Mouse (Mus musculus): ENCODE data around the gene Myo1g. TPM values are rescaled to one million over a fixed set of nuclear protein-coding genes. Genes with fewer than 3 reads are reported as not detected.

Gene Myo1g
- total RNA-seq, 2 experiments from 2014 or later = 1.2 to 1.4 TPM

DNA sequence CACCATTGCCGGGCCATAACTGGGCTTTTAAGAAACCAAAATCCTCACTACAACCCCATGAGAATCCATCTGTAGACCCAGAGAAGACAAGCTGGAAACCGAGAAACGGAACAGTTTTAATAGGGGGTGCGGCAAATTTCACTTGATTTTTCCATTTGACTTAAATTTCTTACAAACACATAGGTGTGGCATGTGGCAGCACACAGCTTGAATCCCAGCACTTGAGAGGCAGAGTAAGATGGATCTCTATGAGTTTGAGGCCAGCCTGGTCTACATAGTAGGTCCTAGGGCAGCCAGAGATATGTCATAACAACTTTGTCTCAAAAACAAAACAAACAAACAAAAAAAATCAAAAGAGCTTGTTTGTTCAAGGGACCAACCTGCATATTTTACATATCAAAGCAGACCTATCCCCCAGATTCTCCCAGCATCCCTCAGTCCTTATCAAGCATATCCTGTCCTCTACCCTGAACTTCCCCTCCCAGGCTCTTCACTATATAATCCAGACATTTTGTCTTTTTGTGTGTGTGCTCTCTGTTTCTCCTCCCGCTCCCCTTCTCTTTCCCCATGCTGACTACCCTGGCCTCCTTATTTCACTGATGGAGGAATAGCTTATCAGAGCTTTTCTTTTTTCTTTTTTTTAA is 32.6 kb downstream of the Myo1g start:
- no peak for DNase-seq

DNA sequence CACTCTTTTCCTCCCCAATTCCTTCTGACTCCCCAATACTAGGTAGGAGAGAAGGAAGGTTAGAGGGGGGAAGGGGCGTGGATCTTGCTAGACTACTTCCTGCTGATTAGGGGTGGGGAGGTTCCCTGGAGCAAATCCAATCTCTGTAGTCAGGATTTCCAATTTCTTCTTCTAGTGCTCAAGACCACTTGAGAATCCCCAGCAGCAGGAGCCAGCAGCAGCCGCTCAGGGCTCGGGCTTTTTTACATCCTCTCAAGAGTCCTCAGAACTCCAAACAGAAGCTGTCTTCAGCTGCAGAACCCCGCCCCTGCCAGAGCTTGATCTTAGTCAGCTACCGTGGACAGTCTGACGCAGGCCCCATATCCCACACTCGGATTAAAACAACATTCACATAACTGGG is 33.3 kb downstream of the Myo1g start:
- no peak for DNase-seq

DNA sequence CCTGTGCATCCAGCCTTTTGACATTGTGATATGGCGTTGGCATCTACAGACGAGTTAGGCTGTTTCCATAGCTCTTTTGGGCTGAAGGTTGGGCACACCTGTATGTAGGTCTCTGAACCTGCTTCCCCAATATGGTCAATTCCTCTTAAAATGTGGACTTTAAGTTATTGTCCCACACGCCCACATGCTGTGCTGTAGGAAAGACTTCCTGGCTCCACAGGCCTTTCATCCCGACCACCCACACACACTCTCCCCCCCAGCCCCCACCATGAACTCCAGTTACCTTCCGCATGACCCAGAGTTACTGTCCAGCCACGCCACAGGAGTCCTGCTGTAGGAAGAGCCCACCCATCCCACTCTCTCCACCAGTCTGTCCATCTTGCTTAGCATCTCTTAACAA is 33.8 kb downstream of the Myo1g start:
- no peak for DNase-seq

DNA sequence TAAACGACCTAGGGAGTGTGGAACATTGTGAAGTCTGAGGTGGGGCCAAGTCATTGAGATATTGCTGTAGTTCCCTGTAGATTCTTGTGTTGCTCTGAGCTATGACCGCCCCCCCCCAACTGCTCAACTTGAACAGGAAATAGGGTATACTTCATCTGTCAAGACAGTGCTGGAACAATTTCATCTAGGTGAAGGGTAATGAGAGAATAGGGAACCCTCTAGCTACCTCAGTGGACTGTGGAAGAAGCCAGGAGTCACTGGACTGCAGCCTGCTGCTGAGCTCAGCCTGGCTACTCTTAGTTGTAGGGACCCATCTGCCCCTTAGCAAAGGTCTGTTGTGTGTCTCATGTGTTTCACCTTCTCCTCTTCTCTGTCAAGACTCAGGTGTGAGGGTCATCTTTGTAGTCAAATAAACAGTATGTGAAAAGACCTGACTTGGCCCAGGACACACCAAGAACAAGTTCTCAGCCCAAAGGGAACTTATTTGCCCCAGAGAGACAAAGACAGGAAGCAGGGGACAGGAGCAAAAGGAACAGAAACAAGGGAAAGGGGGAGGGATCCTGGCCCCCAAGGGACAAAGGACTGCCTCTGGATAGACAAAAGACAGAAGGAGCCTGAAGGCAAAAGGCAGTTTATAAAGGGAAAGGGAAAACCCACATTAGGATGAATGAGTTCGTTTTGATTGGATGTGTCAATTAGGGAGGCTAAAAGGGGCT is 36.4 kb downstream of the Myo1g start:
- peak; percentile 27 for DNase-seq

DNA sequence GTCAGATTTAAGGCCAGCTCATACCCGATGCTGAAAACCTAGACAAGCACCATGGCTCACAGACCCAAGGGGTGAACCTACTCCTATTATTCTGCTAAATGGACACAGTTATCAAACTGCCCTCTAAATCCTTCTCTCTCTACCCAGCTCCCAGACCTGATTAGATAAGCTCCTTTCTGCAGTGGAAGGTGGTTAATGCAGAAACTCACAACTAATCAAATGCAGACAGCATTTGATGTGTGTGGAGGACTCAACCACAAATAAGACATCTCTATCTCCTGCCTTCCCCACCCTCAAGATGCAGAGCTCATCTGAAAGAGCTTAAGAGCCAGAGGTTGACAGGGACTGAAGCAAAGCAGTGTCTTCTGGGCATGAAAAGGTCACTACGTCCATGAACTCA is 37.7 kb downstream of the Myo1g start:
- DNase-seq = no peak

DNA sequence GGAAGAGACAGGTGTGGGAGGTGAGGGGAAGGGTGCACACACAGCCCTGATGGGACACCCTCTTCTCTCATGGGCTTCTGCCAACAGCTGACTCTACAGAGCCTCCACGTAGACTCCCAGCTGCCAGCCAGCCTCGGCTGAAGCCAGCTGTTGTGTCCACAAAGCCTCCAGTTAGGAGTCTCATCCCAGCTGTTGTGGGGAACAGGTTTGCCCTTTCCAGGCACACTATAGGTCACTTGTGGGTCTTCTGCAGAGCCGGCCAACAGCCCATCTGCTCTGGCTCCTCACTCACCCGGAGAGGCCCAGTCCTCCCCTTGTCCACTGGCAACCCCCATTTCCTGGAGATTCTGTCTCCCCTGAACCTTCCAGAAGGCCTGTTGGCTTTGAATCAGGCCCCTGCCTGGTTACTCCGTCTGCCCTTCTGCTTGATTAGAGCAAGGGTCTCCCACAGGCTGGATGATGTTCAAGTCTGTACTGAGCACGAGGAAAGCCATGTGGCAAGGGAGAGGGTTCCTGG is 39.0 kb downstream of the Myo1g start:
- DNase-seq = peak; percentile 25

DNA sequence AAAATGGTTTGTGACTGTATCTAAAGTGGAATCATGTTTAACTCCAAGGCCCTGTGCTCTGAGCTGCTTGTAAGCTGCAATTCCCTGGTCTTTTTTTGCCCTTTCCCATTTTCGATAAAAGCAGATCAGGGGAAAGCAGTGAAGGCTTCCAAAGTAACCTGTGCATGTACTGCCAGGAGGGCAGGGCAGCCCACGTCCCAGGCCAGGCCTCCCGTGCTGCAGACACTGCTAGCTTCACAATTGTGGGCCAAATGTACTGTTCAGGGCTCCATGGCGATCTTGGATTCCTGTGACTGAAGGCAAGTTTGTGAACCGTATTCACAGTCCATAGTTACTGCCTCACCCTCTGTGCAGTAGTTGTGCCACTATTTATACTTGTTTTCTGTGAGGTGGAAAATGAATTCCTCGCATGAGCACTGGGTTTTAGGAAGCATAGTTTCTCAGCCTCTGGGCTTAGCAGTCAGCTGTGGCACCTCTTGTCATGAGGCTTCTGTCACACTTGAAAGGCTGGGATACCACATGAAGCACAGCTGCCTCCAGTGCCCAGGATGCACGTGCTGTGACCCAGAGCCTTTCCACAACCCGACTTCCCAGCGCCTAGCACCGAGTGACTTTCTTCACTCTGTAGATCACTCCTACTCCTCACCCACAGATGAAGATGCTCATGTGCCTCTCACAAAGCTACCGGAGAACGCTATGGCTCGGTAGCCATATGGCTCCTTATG is 39.9 kb downstream of the Myo1g start:
- DNase-seq = no peak

DNA sequence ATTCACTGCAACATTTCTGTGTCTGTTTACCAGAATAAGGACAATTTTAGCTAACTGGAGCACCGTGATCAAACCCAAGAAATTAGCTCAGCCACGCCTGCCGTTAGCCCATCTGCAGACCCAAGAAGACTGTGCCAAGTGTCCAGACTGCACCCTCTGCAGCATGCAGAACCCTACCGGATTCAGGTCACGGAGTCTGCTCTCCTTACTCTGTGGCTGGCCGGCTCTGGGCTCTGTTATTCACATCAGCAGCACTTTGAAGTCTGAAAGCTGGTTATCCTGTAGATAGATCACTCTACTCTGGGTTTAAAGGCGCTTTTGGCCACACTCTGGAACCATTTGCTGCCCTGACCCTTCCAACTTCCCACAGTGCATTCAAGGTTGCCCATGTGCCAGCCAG is 40.6 kb downstream of the Myo1g start:
- DNase-seq = no peak

DNA sequence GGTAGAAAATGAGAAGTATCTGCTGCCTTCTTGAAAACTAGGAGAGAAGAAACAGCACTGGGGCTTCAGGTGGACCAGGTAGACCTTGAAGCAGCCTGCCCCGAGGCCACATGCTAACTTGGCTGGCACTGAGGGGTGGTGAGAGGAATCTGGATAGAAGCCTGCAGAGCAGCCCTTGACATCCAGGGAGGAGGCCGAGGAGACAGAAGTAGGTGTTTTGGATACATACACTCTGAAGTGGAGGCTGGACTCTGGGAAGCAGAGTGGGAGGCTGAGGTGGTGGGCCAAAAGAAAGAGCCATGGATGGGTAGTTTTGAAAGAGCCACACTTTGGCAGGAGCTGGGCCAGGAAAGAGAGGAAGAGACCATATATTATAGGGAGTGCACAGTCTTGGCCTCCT is 41.5 kb downstream of the Myo1g start:
- no peak for DNase-seq

DNA sequence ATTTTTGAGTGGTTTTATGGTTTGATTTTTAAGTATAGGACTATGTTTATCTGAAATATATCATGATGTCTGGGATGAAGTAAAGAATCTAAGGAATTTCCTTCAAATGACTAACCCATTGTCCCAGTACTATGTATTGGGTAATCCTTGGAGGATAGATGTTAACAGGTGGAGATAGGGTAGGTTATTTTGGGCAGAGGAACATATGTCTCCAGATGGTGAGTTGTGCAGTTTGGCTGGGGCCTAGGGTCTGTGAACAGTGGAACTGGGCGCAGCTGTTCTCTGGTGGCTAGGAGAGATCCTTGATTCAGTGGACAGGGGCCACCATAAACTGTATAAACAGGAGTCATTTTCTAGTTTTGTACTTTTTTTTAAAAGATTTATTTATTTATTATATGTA is 43.4 kb downstream of the Myo1g start:
- no peak for DNase-seq

DNA sequence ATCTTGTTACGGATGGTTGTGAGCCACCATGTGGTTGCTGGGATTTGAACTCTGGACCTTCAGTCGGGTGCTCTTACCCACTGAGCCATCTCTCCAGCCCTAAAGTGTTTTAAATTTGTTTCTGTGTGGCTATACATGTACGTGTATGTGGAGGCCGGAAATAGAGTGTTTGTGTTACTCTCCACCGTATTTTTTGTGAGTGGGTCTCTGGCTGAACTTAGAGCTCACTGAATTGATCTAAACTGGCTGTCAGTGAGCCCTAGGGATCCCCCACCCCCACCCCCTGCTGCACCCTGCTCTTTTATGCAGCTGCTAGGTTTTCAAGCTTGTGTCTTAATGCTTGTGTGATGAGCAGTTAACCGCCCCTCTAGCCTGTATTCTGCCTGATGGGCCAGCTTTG is 43.9 kb downstream of the Myo1g start:
- DNase-seq = no peak

DNA sequence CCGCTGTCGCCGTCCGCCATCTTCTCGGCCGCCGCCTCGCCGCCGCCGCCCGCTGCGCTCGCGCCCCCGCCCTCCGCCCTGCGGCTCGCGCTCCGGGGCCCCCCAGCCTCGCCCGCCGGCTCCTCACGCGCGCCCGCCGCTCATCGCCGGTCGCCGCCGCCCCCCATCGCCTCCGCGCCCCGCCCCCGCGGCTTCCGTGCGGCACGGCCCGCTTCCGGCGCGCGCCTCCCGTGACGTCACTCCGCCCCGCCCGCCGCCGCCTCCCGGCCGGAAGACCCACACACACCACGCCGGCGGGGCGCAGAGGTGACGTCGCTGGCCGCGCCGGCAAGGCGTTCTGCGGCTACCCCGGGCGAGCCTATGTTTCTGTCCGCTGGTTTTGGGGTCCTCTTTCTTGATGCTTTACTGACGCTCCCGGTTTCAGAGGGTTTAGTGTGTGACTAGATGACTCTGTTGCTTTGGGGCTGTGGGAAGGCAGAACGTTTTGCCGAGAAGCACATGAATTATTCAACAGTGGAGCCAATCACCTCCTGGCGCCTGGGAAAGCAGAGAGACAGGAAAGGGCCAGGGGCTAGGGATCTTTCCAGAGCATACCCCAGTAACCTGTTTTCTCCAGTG is 44.8 kb downstream of the Myo1g start, which contains the start of gene Purb:
Gene Purb, minus strand, starts transcription at position 51 of the 618 bp plus-strand sequence.
- peak; percentile 94 for DNase-seq

DNA sequence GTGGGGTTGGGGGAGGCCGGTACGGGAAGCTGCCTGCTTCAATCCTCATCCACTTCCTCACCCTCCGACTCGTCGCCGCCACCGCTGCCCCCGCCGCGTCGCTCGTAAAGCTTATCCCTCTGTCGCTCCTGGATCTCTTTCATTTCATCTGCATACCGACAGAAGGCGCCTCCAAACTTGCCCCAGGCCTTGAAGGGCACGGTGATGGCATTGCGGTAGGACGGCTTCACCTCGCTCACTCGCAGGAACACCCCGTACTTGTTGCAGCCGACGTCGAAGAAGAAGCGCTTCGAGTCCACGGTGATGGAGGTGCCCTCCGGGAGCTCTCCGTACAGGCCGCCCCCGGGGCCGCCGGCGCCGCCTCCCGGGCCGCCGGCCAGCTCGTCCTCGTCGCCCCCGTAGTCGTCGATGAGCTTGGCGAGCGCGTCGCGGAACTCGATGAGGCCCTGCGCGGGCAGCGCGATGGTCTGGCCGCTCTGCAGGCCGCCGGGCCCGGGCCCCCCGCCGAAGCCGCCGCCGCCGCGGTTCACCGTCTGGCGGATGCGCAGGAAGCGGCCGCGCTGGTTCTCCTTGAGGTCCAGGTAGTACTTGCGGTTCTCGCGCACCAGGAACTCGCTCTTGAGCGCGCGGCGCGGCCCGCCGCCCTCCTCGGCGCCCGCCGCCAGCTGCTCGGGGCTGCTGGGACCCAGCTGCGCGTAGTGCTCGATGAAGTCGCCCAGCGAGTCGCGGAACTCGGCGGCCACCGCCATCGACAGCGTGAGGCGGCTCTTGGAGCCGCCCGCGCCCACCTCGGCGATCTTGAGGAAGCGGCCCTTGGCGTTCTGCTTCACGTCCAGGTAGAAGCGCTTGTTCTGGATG is 45.7 kb downstream of the Myo1g start:
- DNase-seq = peak; percentile 71

DNA sequence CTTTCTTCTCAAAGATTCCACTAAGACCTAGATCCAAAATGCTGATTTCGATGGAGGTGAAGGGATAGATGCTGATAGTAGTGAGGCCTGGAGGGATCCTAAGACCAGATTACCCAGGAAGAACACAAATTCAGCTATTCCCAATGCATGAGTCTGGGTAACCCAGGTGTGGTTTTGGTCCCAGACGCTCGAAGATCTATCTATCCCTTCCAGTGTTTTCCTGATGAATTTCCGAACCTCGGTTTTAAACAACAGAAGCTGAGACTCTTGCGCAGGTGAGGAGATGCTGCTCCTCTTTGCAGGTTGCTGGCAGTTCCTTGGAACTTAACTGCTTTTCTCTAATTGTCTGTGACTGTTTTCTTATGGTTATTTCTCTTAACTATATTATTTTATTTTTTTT is 46.4 kb downstream of the Myo1g start:
- no peak for DNase-seq

DNA sequence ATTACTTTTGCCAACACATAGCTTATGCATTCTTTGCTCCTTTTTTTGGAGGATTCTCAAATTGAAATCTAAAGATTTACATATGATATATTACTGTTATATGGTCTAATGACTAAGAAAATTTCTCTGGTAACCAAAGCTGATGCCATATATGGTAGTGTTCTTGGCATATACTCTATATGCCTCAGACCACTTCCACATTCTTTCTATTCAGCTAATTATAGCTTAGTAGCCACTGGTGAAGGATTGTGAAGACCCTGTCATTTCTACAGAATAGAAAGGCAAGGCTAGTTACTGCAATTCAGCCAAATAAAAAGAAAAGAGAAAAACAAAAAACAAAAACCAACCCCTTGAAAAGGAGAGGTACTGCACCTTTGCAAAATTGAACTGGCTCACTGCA is 48.7 kb downstream of the Myo1g start:
- no peak for DNase-seq

DNA sequence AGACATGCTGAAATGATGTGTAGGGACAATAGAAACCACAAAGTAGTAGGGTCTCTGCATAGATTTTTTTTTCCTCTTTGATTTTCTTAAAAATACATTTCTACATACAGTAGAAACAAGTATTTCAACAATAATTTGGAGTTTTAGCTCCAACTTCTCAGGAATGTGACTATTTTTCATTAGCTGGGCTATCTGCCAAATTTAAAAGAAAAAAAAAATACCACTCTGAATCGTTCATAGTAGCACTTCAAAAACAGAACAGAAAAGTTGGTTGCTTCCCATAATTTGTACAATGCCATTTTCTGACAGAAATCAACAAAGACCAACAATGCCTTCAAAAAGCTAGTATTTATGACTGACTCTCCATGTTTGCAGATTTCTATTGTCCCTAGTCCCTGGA is 49.3 kb downstream of the Myo1g start:
- no peak for DNase-seq

DNA sequence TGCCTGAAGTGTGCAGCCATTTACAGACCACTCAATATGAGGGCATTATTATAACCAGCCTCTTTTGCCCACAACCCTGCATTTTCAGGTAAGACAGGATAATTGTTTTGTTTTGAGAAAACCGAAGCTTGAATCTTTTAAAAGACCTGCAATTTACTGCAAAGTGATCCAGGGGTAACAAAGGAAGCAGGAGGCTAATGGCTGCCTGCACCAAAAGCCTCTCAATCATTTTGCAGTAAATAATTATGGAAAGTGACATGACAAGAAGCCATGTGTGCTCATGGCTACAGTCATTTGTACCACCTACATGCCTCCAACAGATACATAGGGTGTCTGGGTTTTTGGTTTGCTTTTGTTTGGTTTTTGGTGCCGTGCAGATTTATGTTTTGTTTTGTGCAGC is 49.7 kb downstream of the Myo1g start:
- DNase-seq = no peak

DNA sequence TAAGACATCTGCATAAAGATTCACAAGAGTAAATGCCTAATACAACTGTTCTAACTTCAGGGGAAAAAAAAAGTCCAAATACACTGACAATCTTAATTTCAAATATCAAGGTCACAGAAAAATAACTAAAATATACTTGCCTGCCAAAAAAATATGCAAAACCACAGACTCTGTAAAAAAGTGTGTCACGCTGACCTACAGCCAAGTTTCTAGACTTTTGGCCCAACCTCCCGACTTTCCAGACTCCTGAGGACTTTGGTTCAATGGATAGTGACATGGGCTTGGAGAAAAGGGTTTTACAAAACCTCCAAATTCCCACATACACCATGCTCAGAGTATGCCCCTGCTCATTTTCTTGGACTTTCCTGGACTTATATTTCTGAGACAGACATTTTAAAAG is 52.2 kb downstream of the Myo1g start:
- no peak for DNase-seq

DNA sequence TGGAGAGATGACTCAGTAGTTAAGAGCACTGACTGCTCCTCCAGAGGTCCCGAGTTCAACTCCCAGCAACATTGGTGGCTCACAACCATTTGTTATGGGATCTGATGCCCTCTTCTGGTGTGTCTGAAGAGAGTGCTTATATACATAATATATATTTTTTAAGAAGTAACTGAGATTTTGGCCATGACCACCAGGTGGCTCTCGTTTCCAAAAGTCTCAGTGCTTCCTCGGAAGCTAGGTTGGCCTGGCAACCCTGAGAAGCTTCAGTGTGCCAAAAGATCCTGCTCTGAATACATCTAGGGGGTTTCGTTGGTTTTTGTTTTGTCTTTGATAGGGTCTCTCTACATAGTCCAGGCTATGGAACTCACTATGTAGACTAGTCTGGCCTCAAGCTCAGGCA is 55.6 kb downstream of the Myo1g start:
- DNase-seq = peak; percentile 76

DNA sequence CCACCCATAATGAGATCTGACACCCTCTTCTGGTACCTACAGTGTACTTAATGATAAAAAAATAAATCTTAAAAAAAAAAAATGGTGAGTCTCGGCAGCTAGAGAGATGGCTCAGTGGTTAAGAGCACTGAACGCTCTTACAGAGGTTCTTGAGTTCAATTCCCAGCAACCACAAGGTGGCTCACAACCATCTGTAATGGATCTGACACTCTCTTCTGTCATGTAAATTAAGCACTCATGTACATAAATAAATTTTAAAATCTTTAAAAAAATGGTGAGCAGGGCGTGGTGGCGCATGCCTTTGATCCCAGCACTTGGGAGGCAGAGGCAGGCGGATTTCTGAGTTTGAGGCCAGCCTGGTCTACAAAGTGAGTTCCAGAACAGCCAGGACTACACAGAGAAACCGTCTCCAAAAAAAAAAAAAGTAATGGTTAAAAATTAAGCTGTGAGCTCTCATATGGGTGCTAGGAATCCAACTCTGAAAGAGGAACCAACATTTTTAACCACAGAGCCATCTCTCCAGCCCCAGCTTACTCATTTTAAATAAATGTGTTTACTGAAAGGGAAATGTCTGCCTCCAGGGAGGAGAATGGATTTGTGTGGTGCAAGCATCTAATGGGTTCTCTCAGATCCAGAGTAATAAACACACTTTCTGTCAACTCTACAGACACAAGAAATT is 57.5 kb downstream of the Myo1g start:
- DNase-seq = no peak
